Mouse (Mus musculus): ENCODE results near the gene Ino80b.

The Ino80b gene

GRCm38 (mm10) chr6:83140044-83140443 is 14.8 kb upstream of the Ino80b start:
- DNase-seq (ENCODE audit: low spot score): no peak

GRCm38 (mm10) chr6:83138056-83138455 is 12.8 kb upstream of the Ino80b start:
- no peak for DNase-seq (ENCODE audit: low spot score)

GRCm38 (mm10) chr6:83137576-83137950 is 12.3 kb upstream of the Ino80b start:
- no peak for DNase-seq (ENCODE audit: low spot score)

GRCm38 (mm10) chr6:83136881-83137575 is 11.8 kb upstream of the Ino80b start:
- DNase-seq (ENCODE audit: low spot score): no peak

GRCm38 (mm10) chr6:83136291-83136880 is 11.2 kb upstream of the Ino80b start:
- no peak for DNase-seq (ENCODE audit: low spot score)

GRCm38 (mm10) chr6:83135571-83136161 is 10.4 kb upstream of the Ino80b start:
- no peak for DNase-seq (ENCODE audit: low spot score)

- DNase-seq (ENCODE audit: low spot score): no peak
These were observed 9.8 kb upstream of the Ino80b start, which contains the start of gene Rtkn for GRCm38 (mm10) chr6:83134951-83135513. Gene Rtkn (plus strand): TSS chr6:83135463.

- no peak for DNase-seq (ENCODE audit: low spot score)
These were observed 9.0 kb upstream of the Ino80b start for GRCm38 (mm10) chr6:83134226-83134625.

GRCm38 (mm10) chr6:83132176-83132919 is 7.1 kb upstream of the Ino80b start:
- DNase-seq (ENCODE audit: low spot score): no peak

- no peak for DNase-seq (ENCODE audit: low spot score)
These were observed 6.3 kb upstream of the Ino80b start for GRCm38 (mm10) chr6:83131469-83132034.

GRCm38 (mm10) chr6:83127419-83127818 is 2.2 kb upstream of the Ino80b start:
- no peak for DNase-seq (ENCODE audit: low spot score)

GRCm38 (mm10) chr6:83124851-83125312 is 349 bp downstream of the Ino80b start:
- peak; percentile 83 for DNase-seq (ENCODE audit: low spot score)

- DNase-seq (ENCODE audit: low spot score): no peak
These were observed 2.3 kb downstream of the Ino80b start for GRCm38 (mm10) chr6:83122961-83123360.

GRCm38 (mm10) chr6:83121863-83122710 is 3.1 kb downstream of the Ino80b start:
- DNase-seq (ENCODE audit: low spot score): no peak

- peak; percentile 88 for DNase-seq (ENCODE audit: low spot score)
These were observed 4.0 kb downstream of the Ino80b start, which contains the start of gene Wbp1 for GRCm38 (mm10) chr6:83120930-83121862. Gene Wbp1 (minus strand): TSS chr6:83121559.

GRCm38 (mm10) chr6:83119734-83120051 is 5.5 kb downstream of the Ino80b start:
- DNase-seq (ENCODE audit: low spot score): no peak

- DNase-seq (ENCODE audit: low spot score): no peak
These were observed 6.2 kb downstream of the Ino80b start for GRCm38 (mm10) chr6:83118825-83119733.

- no peak for DNase-seq (ENCODE audit: low spot score)
These were observed 6.9 kb downstream of the Ino80b start for GRCm38 (mm10) chr6:83118369-83118768.

- DNase-seq (ENCODE audit: low spot score): no peak
These were observed 7.6 kb downstream of the Ino80b start for GRCm38 (mm10) chr6:83117616-83118015.
